In genomic region chr1:158052644-158053043, GRCm38 (mm10) we compare ENCODE assay signal across 16 mouse cellular contexts.
DNase-seq lines count a peak whose midpoint lies in the region.
"Had no signal": no experiment of that assay in that cellular context is flagged by ENCODE, and none has a peak within 500 bp of the region (broad histone marks: within the 10 kb centered on the region; RNA-seq: fewer than 3 reads in every experiment).

No protein-coding gene starts in this region.

- peak; percentile 11 to 38 for DNase-seq in frontal cortex, postnatal 36 days (ENCODE audit: low spot score in 2 of 2)
- no peak for DNase-seq in frontal cortex, postnatal 14 days (ENCODE audit: low spot score in 2 of 2)
- DNase-seq in left cerebral cortex, adult 9 months (ENCODE audit: low spot score in 2 of 2), result peak; percentile 11 to 16
- DNase-seq in left cerebral cortex, adult 11 months (ENCODE audit: low spot score), result no peak
- peak; percentile 67 for DNase-seq in brain, adult 2 months (ENCODE audit: low read depth, low spot score)
- DNase-seq in telencephalon, adult 2 months (ENCODE audit: low read depth, low spot score), result peak; percentile 38
- DNase-seq: adrenal gland, adult 2 months; adrenal gland, postnatal 14 days; cerebellum, adult 11-12 months; cerebellum, adult 8-10 months; cerebellum, postnatal 10 days; gastrocnemius, postnatal 10 days; gastrocnemius, postnatal 36 days; heart, adult 2 months; heart, postnatal 14 days; heart, postnatal 4 days had no signal

Comparison
In these comparisons a context has a peak if more than half of its experiments do, and no peak if none do; other contexts are left out.
1. DNase-seq: peak in frontal cortex, postnatal 36 days (2 of 2), left cerebral cortex, adult 9 months (2 of 2), brain, adult 2 months (single experiment) and telencephalon, adult 2 months (single experiment); none in frontal cortex, postnatal 14 days (0 of 2) and left cerebral cortex, adult 11 months (single experiment).